Mouse (Mus musculus): ENCODE measurements at regions not wholly inside any gene's neighbourhood (a gene's known extent, or its start where the extent isn't known, plus 50 kb on each side); places are given as distances from the start of the nearest gene placed in this dataset.

- TF ChIP-seq CTCF (IDR thresholded peaks at IDR 0.05; ENCODE audit: low read depth, low read length) (no peak), GATA1 (IDR thresholded peaks at IDR 0.05; ENCODE audit: borderline replicate concordance, low read length) (no peak)
These were observed 243.7 kb upstream of the Nbea start for GRCm38 (mm10) chr3:56427201-56427600.

Measured in G1E (cell line).